Mouse (Mus musculus): ENCODE data around the gene Dock7. TPM values are rescaled to one million over a fixed set of nuclear protein-coding genes. Genes with fewer than 3 reads are reported as not detected.

Gene Dock7
- polyA plus RNA-seq, 1 experiment from 2014 or later = 41.6 TPM

DNA sequence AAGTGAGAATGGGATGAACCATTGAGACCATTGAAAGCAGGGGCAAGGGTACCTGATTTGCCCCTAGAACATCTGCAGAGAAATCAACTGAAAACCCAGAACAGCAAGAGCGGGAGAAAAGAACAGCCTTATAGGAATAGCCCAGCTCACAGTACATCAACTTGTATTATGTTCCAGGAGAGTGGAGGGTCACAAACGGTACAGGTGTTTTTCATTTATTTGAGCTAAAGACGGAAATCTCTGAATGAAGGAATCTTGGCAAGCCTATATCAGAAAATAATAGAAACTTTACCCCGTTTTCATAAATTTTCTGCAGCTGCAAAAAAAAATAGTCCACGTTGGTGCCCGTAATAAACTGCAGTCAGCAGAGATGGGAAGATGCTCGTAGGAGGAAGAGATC is 22.6 kb upstream of the Dock7 start:
- H3K4me1 ChIP-seq (replicated peaks) = no peaks in the 10 kb centered on the region
- 85% methylated on average over 7 of the region's 7 CpGs for WGBS
- H3K36me3 ChIP-seq = no peaks in the 10 kb centered on the region
- no peak overlapping the region for H3K4me2 ChIP-seq (replicated peaks)
- H3K9me3 ChIP-seq = no peaks in the 10 kb centered on the region
- no peak overlapping the region for H3K4me3 ChIP-seq (replicated peaks)
- no peak overlapping the region for H3K9ac ChIP-seq
- H3K27me3 ChIP-seq (replicated peaks) = no peaks in the 10 kb centered on the region
- no peak overlapping the region for H3K27ac ChIP-seq
- no peak for ATAC-seq

- Histone ChIP-seq H3K4me1 (replicated peaks) (no peaks in the 10 kb centered on the region), H3K9ac (no peak overlapping the region), H3K4me2 (replicated peaks) (no peak overlapping the region), H3K4me3 (replicated peaks) (no peak overlapping the region), H3K9me3 (no peaks in the 10 kb centered on the region), H3K27ac (no peak overlapping the region), H3K36me3 (no peaks in the 10 kb centered on the region), H3K27me3 (replicated peaks) (no peaks in the 10 kb centered on the region)
- ATAC-seq = peak; percentile 86
- 46% methylated on average over 3 of the region's 3 CpGs for WGBS
Observed at GRCm38 (mm10) chr4:99141578-99141977, 20.9 kb upstream of the Dock7 start.

DNA sequence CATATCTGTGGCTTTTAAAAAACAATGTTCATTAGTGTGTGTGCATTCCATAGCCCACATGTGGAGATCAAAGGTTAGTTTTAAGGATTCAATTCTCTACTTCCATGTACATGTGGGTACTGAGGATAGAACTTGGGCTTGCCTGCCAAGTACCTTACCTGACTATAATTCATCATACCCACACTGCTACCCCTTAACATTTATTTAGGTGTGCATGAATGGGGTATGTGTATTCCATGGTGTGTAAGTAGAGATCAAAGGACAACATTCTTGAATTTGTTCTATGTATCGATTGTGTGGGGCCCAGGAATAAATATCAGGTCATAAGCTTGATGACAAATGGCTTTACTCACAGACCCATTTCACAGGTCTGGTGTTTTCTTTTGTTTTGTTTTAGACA is 20.5 kb upstream of the Dock7 start:
- H3K27ac ChIP-seq = no peak overlapping the region
- peak; percentile 59 for ATAC-seq

DNA sequence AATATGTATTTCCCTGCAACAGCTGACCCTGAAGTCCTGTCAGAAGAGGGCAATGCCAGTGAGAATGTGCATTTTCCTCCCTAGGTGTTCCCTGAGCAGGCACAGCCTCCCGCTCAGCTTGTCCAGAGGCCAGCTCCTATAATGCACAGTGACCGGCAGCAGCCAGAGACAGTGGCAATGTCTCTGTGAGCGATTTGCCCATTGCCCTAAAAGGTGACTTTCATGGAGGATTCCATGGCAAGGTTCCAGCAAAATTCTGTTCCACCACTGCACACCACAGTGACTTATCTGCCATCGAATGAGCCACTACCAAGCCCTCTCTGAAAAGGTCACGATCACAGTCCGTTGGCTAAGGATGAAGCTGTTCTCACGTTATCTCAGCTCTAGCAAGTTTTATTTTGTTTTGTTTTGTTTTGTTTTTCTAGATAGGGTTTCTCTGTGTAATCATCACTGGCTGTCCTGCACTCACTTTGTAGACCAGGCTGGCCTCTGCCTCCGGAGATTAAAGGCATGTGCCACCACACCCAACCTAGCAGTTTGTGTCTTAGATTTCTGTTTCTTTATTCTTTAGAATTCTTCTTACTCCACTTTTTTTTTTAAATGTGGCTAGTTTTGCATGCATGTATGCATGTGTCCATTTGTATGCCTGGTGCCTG is 17.4 kb upstream of the Dock7 start:
- H3K4me1 ChIP-seq (replicated peaks) = no peaks in the 10 kb centered on the region
- no peak for ATAC-seq

More for the DNA sequence above, 20.5 kb upstream of the Dock7 start:
- H3K9me3 ChIP-seq = no peaks in the 10 kb centered on the region
- no peaks in the 10 kb centered on the region for H3K4me1 ChIP-seq (replicated peaks)
- H3K27me3 ChIP-seq (replicated peaks) = no peaks in the 10 kb centered on the region
- H3K4me3 ChIP-seq (replicated peaks) = no peak overlapping the region
- WGBS = 59% methylated on average over 1 of the region's 1 CpGs
- no peaks in the 10 kb centered on the region for H3K36me3 ChIP-seq
- H3K9ac ChIP-seq = no peak overlapping the region
- H3K4me2 ChIP-seq (replicated peaks) = no peak overlapping the region

GRCm38 (mm10) chr4:99134522-99134921 is 13.8 kb upstream of the Dock7 start:
- H3K36me3 ChIP-seq = no peaks in the 10 kb centered on the region
- no peak overlapping the region for H3K4me2 ChIP-seq (replicated peaks)
- no peak overlapping the region for H3K4me3 ChIP-seq (replicated peaks)
- H3K4me1 ChIP-seq (replicated peaks) = no peaks in the 10 kb centered on the region
- H3K9me3 ChIP-seq = no peaks in the 10 kb centered on the region
- H3K27ac ChIP-seq = no peak overlapping the region
- WGBS = 67% methylated on average over 3 of the region's 3 CpGs
- H3K27me3 ChIP-seq (replicated peaks) = no peaks in the 10 kb centered on the region
- no peak for ATAC-seq
- H3K9ac ChIP-seq = no peak overlapping the region

More for the DNA sequence above, 17.4 kb upstream of the Dock7 start:
- no peak overlapping the region for H3K4me3 ChIP-seq (replicated peaks)
- H3K4me2 ChIP-seq (replicated peaks) = no peak overlapping the region
- WGBS = 87% methylated on average over 8 of the region's 8 CpGs
- no peak overlapping the region for H3K27ac ChIP-seq
- H3K9ac ChIP-seq = no peak overlapping the region
- H3K27me3 ChIP-seq (replicated peaks) = no peaks in the 10 kb centered on the region
- H3K9me3 ChIP-seq = no peaks in the 10 kb centered on the region
- no peaks in the 10 kb centered on the region for H3K36me3 ChIP-seq

DNA sequence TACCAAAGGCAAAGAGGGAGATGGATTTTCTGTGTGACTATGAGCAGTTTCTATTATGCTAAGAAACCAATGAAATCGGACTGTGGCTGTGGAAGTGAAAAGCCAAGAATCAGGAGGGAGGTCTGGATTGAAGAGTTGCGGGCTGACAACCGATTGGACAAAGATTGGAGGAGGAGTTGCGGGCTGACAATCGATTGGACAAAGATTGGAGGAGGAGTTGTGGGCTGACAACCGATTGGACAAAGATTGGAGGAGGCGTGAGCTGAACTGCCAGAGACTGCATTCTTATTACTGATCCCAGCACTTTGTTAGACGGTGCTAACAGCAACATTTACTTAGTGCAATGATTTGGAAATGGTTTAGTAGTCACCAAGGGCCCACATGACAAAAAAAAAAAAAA is 12.6 kb upstream of the Dock7 start:
- Histone ChIP-seq H3K4me1 (replicated peaks) (no peaks in the 10 kb centered on the region), H3K27me3 (replicated peaks) (no peaks in the 10 kb centered on the region), H3K9ac (no peak overlapping the region), H3K4me2 (replicated peaks) (no peak overlapping the region), H3K27ac (no peak overlapping the region), H3K9me3 (no peaks in the 10 kb centered on the region), H3K36me3 (no peaks in the 10 kb centered on the region), H3K4me3 (replicated peaks) (no peak overlapping the region)
- WGBS = 96% methylated on average over 8 of the region's 8 CpGs
- ATAC-seq = no peak

GRCm38 (mm10) chr4:99132686-99133085 is 12.0 kb upstream of the Dock7 start:
- no peaks in the 10 kb centered on the region for H3K27me3 ChIP-seq (replicated peaks)
- no peak for ATAC-seq
- H3K36me3 ChIP-seq = no peaks in the 10 kb centered on the region
- 67% methylated on average over 6 of the region's 6 CpGs for WGBS
- H3K27ac ChIP-seq = no peak overlapping the region
- H3K9me3 ChIP-seq = no peaks in the 10 kb centered on the region
- no peak overlapping the region for H3K4me3 ChIP-seq (replicated peaks)
- H3K4me2 ChIP-seq (replicated peaks) = no peak overlapping the region
- H3K4me1 ChIP-seq (replicated peaks) = no peaks in the 10 kb centered on the region
- no peak overlapping the region for H3K9ac ChIP-seq

- Histone ChIP-seq H3K4me3 (replicated peaks) (no peak overlapping the region), H3K9ac (no peak overlapping the region), H3K36me3 (no peaks in the 10 kb centered on the region), H3K27me3 (replicated peaks) (no peaks in the 10 kb centered on the region), H3K4me1 (replicated peaks) (no peaks in the 10 kb centered on the region), H3K4me2 (replicated peaks) (peak overlapping the region; percentile 22; the same call in 1 of the 2 replicates), H3K9me3 (no peaks in the 10 kb centered on the region), H3K27ac (peak overlapping the region; percentile 68)
- ATAC-seq = peak; percentile 94
- WGBS = 50% methylated on average over 9 of the region's 9 CpGs
Observed at GRCm38 (mm10) chr4:99131227-99131653, 10.5 kb upstream of the Dock7 start.

DNA sequence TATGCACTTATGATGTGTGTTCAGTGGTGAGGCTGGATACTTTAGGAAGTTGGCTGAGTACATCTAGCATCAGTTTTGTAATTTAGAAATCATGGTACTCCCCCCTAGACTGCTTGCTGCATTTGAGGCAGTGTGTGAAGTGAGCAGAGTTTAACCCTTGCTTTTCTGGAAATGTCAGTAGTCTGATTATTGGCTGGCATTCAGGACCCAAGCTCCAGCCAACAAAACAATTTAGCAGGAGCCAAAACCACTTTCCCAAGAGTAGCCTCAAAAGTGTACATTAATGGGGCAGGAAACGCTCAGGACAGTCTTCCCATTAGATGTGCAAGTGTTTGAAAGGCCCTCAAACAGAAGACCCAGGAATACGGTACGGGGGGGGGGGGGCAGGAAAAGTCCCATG is 2.8 kb upstream of the Dock7 start:
- Histone ChIP-seq H3K9ac (no peak overlapping the region), H3K4me3 (replicated peaks) (no peak overlapping the region), H3K36me3 (no peaks in the 10 kb centered on the region), H3K27ac (no peak overlapping the region), H3K9me3 (no peaks in the 10 kb centered on the region), H3K27me3 (replicated peaks) (no peaks in the 10 kb centered on the region), H3K4me2 (replicated peaks) (no peak overlapping the region), H3K4me1 (replicated peaks) (peaks cover 15% of the 10 kb centered on the region)
- no peak for ATAC-seq
- 41% methylated on average over 3 of the region's 3 CpGs for WGBS

DNA sequence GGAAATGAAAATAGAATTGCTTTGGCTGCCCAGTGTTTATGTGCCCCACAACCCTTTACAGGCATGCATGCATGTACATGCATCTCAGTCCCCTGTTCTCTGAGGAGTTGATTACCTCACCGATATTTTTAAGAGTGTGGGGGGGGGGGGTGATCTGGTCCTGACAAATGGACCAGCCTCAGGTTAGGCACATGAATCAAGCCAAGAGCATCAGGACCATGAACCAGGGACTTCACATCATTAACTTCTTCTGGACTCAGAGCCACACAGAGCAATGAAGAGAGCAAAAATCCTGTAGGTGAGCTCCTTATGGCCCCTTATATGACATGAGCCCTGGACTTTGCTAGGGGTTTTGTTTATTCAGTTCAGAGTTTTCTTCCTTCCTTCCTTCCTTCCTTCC is 2.1 kb upstream of the Dock7 start:
- Histone ChIP-seq H3K4me2 (replicated peaks) (no peak overlapping the region), H3K36me3 (no peaks in the 10 kb centered on the region), H3K9ac (no peak overlapping the region), H3K27ac (no peak overlapping the region), H3K9me3 (no peaks in the 10 kb centered on the region), H3K4me1 (replicated peaks) (peaks cover 15% of the 10 kb centered on the region), H3K4me3 (replicated peaks) (no peak overlapping the region), H3K27me3 (replicated peaks) (no peaks in the 10 kb centered on the region)
- no peak for ATAC-seq
- 90% methylated on average over 1 of the region's 1 CpGs for WGBS

DNA sequence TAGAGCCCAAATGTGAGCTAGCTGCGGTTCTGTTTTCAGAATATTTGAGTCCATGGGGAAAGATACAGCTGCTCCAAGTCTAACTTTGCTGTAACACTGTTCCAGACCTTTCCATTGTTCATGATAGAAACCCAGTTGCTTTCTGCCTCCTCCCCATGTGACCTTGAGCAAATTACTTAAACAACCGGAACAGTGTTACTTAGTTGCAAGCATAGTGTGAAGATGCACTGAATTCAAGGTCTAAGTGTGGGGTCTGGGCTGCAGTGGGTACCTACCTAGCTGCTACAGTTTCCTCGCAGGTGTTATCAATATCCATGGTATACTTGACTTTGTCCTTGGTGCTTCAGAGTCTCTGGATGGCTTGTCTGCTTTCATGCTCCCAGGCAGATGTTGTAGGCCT is 1.3 kb upstream of the Dock7 start:
- ATAC-seq = no peak
- no peak overlapping the region for H3K4me3 ChIP-seq (replicated peaks)
- no peak overlapping the region for H3K9ac ChIP-seq
- peaks cover 18% of the 10 kb centered on the region for H3K4me1 ChIP-seq (replicated peaks)
- no peak overlapping the region for H3K27ac ChIP-seq
- H3K9me3 ChIP-seq = no peaks in the 10 kb centered on the region
- H3K4me2 ChIP-seq (replicated peaks) = 0 out of 2 replicates have a peak overlapping the region, but pooled peaks have one; percentile 13
- no peaks in the 10 kb centered on the region for H3K27me3 ChIP-seq (replicated peaks)
- WGBS = 62% methylated on average over 3 of the region's 3 CpGs
- no peaks in the 10 kb centered on the region for H3K36me3 ChIP-seq

- ATAC-seq = peak; percentile 48; the same call in 1 of the 2 replicates
Observed at GRCm38 (mm10) chr4:99121123-99121755, 524 bp upstream of the Dock7 start.

DNA sequence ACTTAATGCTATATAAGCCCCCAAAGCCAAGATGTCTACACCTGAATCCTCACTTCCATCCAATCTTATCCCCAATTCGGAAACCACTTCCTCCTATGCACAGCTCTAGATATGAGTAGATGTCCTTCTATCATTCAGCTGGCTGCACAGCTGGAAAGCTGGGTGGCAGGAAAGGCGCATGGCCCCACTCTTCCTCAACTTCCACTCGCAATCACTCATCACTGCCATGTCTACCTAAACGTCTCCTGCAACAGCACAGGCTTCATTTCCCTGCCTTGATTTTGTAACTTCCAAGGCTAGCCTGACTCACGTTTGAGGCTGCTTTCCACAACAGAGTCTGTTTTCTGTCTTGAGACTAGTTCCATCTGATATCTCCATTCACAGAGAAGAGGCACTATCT is 1.7 kb downstream of the Dock7 start:
- Histone ChIP-seq H3K27me3 (replicated peaks) (no peaks in the 10 kb centered on the region), H3K4me2 (replicated peaks) (peak overlapping the region; percentile 52), H3K9ac (no peak overlapping the region), H3K4me3 (replicated peaks) (no peak overlapping the region), H3K36me3 (no peaks in the 10 kb centered on the region), H3K4me1 (replicated peaks) (peaks cover 24% of the 10 kb centered on the region), H3K9me3 (no peaks in the 10 kb centered on the region), H3K27ac (no peak overlapping the region)
- 44% methylated on average over 5 of the region's 5 CpGs for WGBS
- no peak for ATAC-seq

More at GRCm38 (mm10) chr4:99121123-99121755, 524 bp upstream of the Dock7 start:
- no peaks in the 10 kb centered on the region for H3K27me3 ChIP-seq (replicated peaks)
- peak overlapping the region; percentile 89 for H3K4me3 ChIP-seq (replicated peaks)
- H3K9me3 ChIP-seq = no peaks in the 10 kb centered on the region
- peaks cover 18% of the 10 kb centered on the region for H3K4me1 ChIP-seq (replicated peaks)
- peak overlapping the region; percentile 93 for H3K4me2 ChIP-seq (replicated peaks)
- WGBS = 4% methylated on average over 17 of the region's 17 CpGs
- H3K36me3 ChIP-seq = no peaks in the 10 kb centered on the region
- peak overlapping the region; percentile 89 for H3K9ac ChIP-seq
- peak overlapping the region; percentile 62; the same call in 1 of the 2 replicates for H3K27ac ChIP-seq
